Mouse (Mus musculus) lung, postnatal 10 days (tissue): ENCODE measurements around the gene Pilrb1.
A peak's percentile ranks its signal among the peaks of the same experiment; 100 is the strongest.
"Not testable (repeated sequence)": the region's sequence is repeated elsewhere in the genome, so short reads cannot be mapped to it uniquely, and the experiment has no call there.

Experiments used
- DNase-seq: peaks from one replicate; pipeline ENCODE4 v3.0.0; 2021

Gene Pilrb1

GRCm38 (mm10) chr5:137857960-137858710 lies at the start of gene Pilrb1:
Pilrb1 (minus strand) TSS chr5:137858106.
- peak; percentile 22 for DNase-seq

GRCm38 (mm10) chr5:137897812-137898211 lies 39.9 kb upstream of the Pilrb1 start:
- no peak for DNase-seq

GRCm38 (mm10) chr5:137892954-137893353 lies 35.0 kb upstream of the Pilrb1 start:
- DNase-seq: no peak

GRCm38 (mm10) chr5:137887666-137888065 lies 29.8 kb upstream of the Pilrb1 start:
- DNase-seq: no peak

GRCm38 (mm10) chr5:137885894-137886293 lies 28.0 kb upstream of the Pilrb1 start:
- DNase-seq: peak; percentile 77

GRCm38 (mm10) chr5:137883345-137883744 lies 25.4 kb upstream of the Pilrb1 start:
- no peak for DNase-seq

GRCm38 (mm10) chr5:137882922-137883321 lies 25.0 kb upstream of the Pilrb1 start:
- DNase-seq: no peak

GRCm38 (mm10) chr5:137877860-137878259 lies 20.0 kb upstream of the Pilrb1 start:
- DNase-seq: peak; percentile 54

GRCm38 (mm10) chr5:137875054-137875453 lies 17.1 kb upstream of the Pilrb1 start:
- DNase-seq: no peak

GRCm38 (mm10) chr5:137872381-137872702 lies 14.4 kb upstream of the Pilrb1 start:
- DNase-seq: not testable (repeated sequence)

- not testable (repeated sequence) for DNase-seq
Measured at GRCm38 (mm10) chr5:137871644-137872380, 13.9 kb upstream of the Pilrb1 start, which contains the start of gene Pilrb2. Pilrb2 (minus strand) TSS chr5:137871815.

- not testable (repeated sequence) for DNase-seq
Measured at GRCm38 (mm10) chr5:137868600-137868999, 10.7 kb upstream of the Pilrb1 start.

- DNase-seq: not testable (repeated sequence)
Measured at GRCm38 (mm10) chr5:137864008-137864407, 6.1 kb upstream of the Pilrb1 start.

GRCm38 (mm10) chr5:137856870-137857269 lies 1.0 kb downstream of the Pilrb1 start:
- not testable (repeated sequence) for DNase-seq

GRCm38 (mm10) chr5:137854907-137855306 lies 3.0 kb downstream of the Pilrb1 start:
- DNase-seq: not testable (repeated sequence)

GRCm38 (mm10) chr5:137850313-137850712 lies 7.6 kb downstream of the Pilrb1 start:
- DNase-seq: not testable (repeated sequence)

GRCm38 (mm10) chr5:137837110-137837509 lies 20.8 kb downstream of the Pilrb1 start:
- DNase-seq: not testable (repeated sequence)

GRCm38 (mm10) chr5:137836611-137837010 lies 21.3 kb downstream of the Pilrb1 start:
- no peak for DNase-seq

- not testable (repeated sequence) for DNase-seq
Measured at GRCm38 (mm10) chr5:137835966-137836520, 21.9 kb downstream of the Pilrb1 start, which contains the start of gene Pilra. Pilra (minus strand) TSS chr5:137836281.

- no peak for DNase-seq
Measured at GRCm38 (mm10) chr5:137833500-137833899, 24.4 kb downstream of the Pilrb1 start.

GRCm38 (mm10) chr5:137831506-137831905 lies 26.4 kb downstream of the Pilrb1 start:
- no peak for DNase-seq

GRCm38 (mm10) chr5:137831106-137831505 lies 26.8 kb downstream of the Pilrb1 start:
- no peak for DNase-seq

- no peak for DNase-seq
Measured at GRCm38 (mm10) chr5:137830238-137830637, 27.7 kb downstream of the Pilrb1 start.

GRCm38 (mm10) chr5:137828694-137829093 lies 29.2 kb downstream of the Pilrb1 start:
- DNase-seq: no peak
